Mouse (Mus musculus) hindbrain, postnatal 0 days (tissue): ENCODE data around the gene Chst15. TPM values are rescaled to one million over a fixed set of nuclear protein-coding genes. Genes with fewer than 3 reads are reported as not detected.

Source experiments
- ATAC-seq: fragments of 200-750 bp; cut with Nextera tagmentation; 2 replicates; pipeline ENCODE4 v1.8.0; 2017; ENCODE audit warnings: mild to moderate bottlenecking, moderate TSS enrichment, moderate library complexity
- DNase-seq: peaks from one replicate; pipeline ENCODE4 v3.0.0-alpha.2; 2015; ENCODE audit warnings: low spot score
- H3K27ac ChIP-seq: fragments of 300-500 bp; sonication (generic); 2 replicates; pipeline ENCODE4 v1.5.1; 2014; ENCODE audit warnings: mild to moderate bottlenecking
- H3K27me3 ChIP-seq: fragments of 300-500 bp; sonication (generic); 2 replicates; pipeline ENCODE4 v1.6.1; 2014; ENCODE audit warnings: low read length, mixed read lengths; ENCODE audit not compliant: insufficient read depth
- H3K36me3 ChIP-seq: fragments of 300-500 bp; sonication (generic); 2 replicates; pipeline ENCODE4 v1.6.1; 2014; ENCODE audit warnings: low read length, mixed read lengths; ENCODE audit not compliant: insufficient read depth
- H3K4me1 ChIP-seq: fragments of 300-500 bp; sonication (generic); 2 replicates; pipeline ENCODE4 v1.6.1; 2014; ENCODE audit warnings: antibody characterized with exemption, low read length, mixed read lengths; ENCODE audit not compliant: insufficient read depth
- H3K4me2 ChIP-seq: fragments of 300-500 bp; sonication (generic); 2 replicates; pipeline ENCODE4 v1.6.1; 2014; ENCODE audit warnings: low read depth, mild to moderate bottlenecking, low read length, moderate library complexity, mixed read lengths
- H3K4me3 ChIP-seq: fragments of 300-500 bp; sonication (generic); 2 replicates; pipeline ENCODE4 v1.5.1; 2014; ENCODE audit warnings: low read length
- H3K9ac ChIP-seq: fragments of 300-500 bp; sonication (generic); replicated peaks from 2 replicates; pipeline ENCODE4 v1.6.1; 2014; ENCODE audit warnings: mild to moderate bottlenecking, low read length, moderate library complexity, mixed read lengths
- H3K9me3 ChIP-seq: fragments of 300-500 bp; sonication (generic); 2 replicates; pipeline ENCODE4 v1.6.1; 2016; ENCODE audit warnings: low read length, mixed read lengths
- CTCF ChIP-seq: IDR thresholded peaks from 2 replicates; pipeline ENCODE4 v1.5.1; 2016; ENCODE audit warnings: antibody characterized with exemption, control low read depth, low read depth
- WGBS: fragments of 180-500 bp; shearing (Covaris S2); extraction: QIAGEN DNeasy Blood & Tissue Kit; methylation state at CpG from one replicate; pipeline ENCODE4 v1.1.7; 2014; 5-methylcytosine and 5-hydroxymethylcytosine counted together
- polyA plus RNA-seq: library from polyadenylated mRNA; unstranded; fragments of >200 nt; fragmentation: Nextera tagmentation; extraction: Ambion mirVana; gene quantifications from 2 replicates; pipeline ENCODE4 v1.2.1, GENCODE M21; 2015
- total RNA-seq: library from RNA; depleted of rRNA; stranded (reverse); fragments of >200 nt; gene quantifications from 2 replicates; pipeline ENCODE4 v1.2.3, GENCODE M21; 2014

The Chst15 gene
- total and polyA plus RNA-seq, 2 experiments from 2014 or later = 16.7 to 32.6 TPM

- WGBS = 90% methylated on average over 14 of the region's 14 CpGs
These were observed 72.4 kb downstream of the Chst15 start for GRCm38 (mm10) chr7:132244637-132245036.

DNA sequence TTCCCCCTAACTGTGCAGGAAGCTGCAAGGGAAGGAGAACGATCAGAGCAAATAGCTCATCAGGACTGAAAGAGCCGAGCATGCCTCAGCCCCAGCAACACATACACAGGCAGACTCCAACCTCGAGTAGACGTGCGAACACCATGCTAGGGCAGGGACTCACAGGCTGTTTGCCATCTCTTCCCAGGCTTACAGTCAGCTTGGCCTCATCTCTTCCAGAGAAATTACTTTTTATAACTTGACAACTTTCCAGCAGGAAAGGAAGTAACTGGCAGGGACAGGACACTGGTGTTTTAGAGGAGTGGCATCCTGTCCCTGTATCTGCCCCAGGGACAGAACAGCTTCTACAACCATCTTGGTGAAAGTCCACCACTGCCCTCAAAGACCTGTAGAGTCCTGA is 73.8 kb downstream of the Chst15 start:
- ATAC-seq = no peak
- Histone ChIP-seq H3K4me2 (no peak overlapping the region), H3K9ac (no peak overlapping the region), H3K4me1 (peaks cover 4% of the 10 kb centered on the region; the same call in 1 of the 2 replicates), H3K36me3 (no peaks in the 10 kb centered on the region), H3K4me3 (no peak overlapping the region), H3K27me3 (no peaks in the 10 kb centered on the region), H3K9me3 (no peaks in the 10 kb centered on the region), H3K27ac (no peak overlapping the region)
- 76% methylated on average over 5 of the region's 5 CpGs for WGBS
- no peak for TF ChIP-seq CTCF
- no peak for DNase-seq

More at GRCm38 (mm10) chr7:132244637-132245036, 72.4 kb downstream of the Chst15 start:
- ATAC-seq (no peak), DNase-seq (no peak)
- Histone ChIP-seq H3K9me3 (no peaks in the 10 kb centered on the region), H3K27me3 (no peaks in the 10 kb centered on the region), H3K4me1 (peaks cover 4% of the 10 kb centered on the region; the same call in 1 of the 2 replicates), H3K4me2 (no peak overlapping the region), H3K4me3 (no peak overlapping the region), H3K36me3 (no peaks in the 10 kb centered on the region), H3K9ac (no peak overlapping the region), H3K27ac (no peak overlapping the region)
- TF ChIP-seq CTCF = no peak

DNA sequence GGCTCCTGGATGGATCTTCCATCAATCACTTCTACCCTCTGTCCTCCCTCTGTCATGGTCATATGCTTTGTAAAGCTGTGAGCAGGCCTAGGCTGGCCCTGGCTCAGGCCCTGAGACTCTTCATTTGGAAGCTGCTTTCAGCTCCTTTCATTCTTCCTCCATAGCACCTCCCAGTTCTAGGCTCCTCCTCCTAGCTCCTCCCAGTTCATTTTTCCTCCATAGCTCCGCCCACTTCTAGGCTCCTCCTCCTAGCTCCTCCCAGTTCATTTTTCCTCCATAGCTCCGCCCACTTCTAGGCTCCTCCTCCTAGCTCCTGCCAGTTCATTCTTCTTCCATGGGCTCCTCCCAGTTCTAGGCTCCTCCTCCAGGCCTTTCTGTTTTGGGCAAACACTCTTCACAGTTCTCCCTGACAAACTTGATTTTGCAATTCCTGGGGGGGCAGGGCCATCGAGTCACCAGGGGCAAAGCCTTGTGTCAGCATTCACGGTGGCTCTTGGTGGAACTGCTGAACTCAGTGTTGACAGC is 74.3 kb downstream of the Chst15 start:
- Histone ChIP-seq H3K27ac (no peak overlapping the region), H3K36me3 (no peaks in the 10 kb centered on the region), H3K9me3 (no peaks in the 10 kb centered on the region), H3K4me3 (no peak overlapping the region), H3K27me3 (no peaks in the 10 kb centered on the region), H3K4me1 (peaks cover 4% of the 10 kb centered on the region; the same call in 1 of the 2 replicates), H3K4me2 (no peak overlapping the region), H3K9ac (no peak overlapping the region)
- peak; percentile 55; the same call in 1 of the 2 replicates for ATAC-seq
- 55% methylated on average over 4 of the region's 4 CpGs for WGBS
- TF ChIP-seq CTCF = no peak
- DNase-seq = no peak

DNA sequence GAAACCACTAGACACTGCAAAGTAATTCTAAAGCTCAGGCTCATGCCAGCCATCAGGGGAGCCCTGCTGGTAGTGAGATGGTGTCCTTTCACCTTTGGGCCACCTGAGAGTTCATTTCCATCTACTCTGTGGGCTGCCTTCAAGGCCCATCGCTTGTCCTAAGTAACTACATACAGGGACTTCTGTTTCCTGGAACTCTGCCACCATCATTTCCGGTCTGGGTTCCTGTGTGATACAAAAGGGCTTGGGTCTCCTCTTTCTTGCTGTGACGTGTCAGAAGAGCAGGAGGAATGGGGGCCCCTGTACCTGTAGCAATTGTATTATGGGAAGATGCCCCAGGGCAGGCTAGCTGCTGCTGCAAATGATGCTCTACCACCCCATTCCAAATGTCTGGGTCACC is 78.1 kb downstream of the Chst15 start:
- ATAC-seq (no peak), DNase-seq (no peak)
- no peak overlapping the region for H3K27ac ChIP-seq
- no peak for TF ChIP-seq CTCF
- no peak overlapping the region for H3K9ac ChIP-seq
- H3K4me1 ChIP-seq = no peaks in the 10 kb centered on the region
- H3K4me2 ChIP-seq = no peak overlapping the region
- no peak overlapping the region for H3K4me3 ChIP-seq
- 70% methylated on average over 3 of the region's 3 CpGs for WGBS
- H3K27me3 ChIP-seq = no peaks in the 10 kb centered on the region
- no peaks in the 10 kb centered on the region for H3K9me3 ChIP-seq
- H3K36me3 ChIP-seq = no peaks in the 10 kb centered on the region

DNA sequence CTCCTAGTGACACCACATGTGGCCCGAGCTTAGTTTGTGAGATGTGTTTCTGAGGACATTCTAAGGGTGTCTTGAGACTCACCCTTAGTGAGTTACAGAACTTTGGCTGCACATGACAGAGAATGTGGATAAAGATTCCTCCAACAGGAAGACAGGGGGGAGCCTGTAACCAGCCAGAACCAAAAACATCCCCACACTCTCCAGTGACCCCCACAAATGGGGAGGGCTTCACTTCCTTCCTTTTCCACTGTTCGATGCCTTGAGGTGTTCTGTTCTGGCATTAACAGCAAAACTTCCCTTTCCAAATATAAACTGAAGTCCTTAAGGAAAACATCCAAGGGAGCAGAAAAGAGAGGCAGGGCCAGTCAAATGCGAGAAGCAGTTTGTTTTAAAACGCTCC is 79.8 kb downstream of the Chst15 start:
- no peaks in the 10 kb centered on the region for H3K27me3 ChIP-seq
- H3K4me2 ChIP-seq = no peak overlapping the region
- H3K9me3 ChIP-seq = no peaks in the 10 kb centered on the region
- H3K36me3 ChIP-seq = no peaks in the 10 kb centered on the region
- no peak for DNase-seq
- no peak for ATAC-seq
- no peak for TF ChIP-seq CTCF
- H3K4me3 ChIP-seq = no peak overlapping the region
- H3K4me1 ChIP-seq = no peaks in the 10 kb centered on the region
- H3K9ac ChIP-seq = no peak overlapping the region
- WGBS = 84% methylated on average over 4 of the region's 4 CpGs
- H3K27ac ChIP-seq = no peak overlapping the region

GRCm38 (mm10) chr7:132236789-132237188 is 80.2 kb downstream of the Chst15 start:
- TF ChIP-seq CTCF = no peak
- Histone ChIP-seq H3K27me3 (no peaks in the 10 kb centered on the region), H3K4me3 (no peak overlapping the region), H3K9ac (no peak overlapping the region), H3K4me2 (no peak overlapping the region), H3K4me1 (no peaks in the 10 kb centered on the region), H3K36me3 (no peaks in the 10 kb centered on the region), H3K27ac (no peak overlapping the region), H3K9me3 (no peaks in the 10 kb centered on the region)
- WGBS = 58% methylated on average over 8 of the region's 8 CpGs
- ATAC-seq = no peak
- DNase-seq = peak; percentile 39

DNA sequence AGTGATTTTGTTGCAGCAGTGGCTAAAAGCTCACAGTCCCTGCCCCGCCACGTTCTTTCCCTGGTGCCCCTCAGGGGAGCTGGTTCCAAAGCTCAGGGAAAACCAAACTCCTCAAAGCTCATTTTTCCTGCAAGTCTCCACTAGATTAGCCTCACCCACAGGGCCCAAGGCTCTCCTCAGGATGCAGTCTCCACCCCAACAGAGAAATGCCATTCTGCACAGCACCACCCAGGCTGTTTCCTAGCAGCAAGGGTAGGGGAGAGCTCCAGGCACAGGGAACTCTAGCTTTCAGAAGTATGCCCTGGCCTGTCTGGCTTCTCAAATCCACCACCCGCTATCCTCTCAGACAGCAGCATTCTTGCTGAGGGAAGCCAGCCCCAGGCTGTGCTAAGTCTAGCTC is 82.8 kb downstream of the Chst15 start:
- Histone ChIP-seq H3K9ac (no peak overlapping the region), H3K27me3 (no peaks in the 10 kb centered on the region), H3K4me1 (no peaks in the 10 kb centered on the region), H3K9me3 (no peaks in the 10 kb centered on the region), H3K27ac (no peak overlapping the region), H3K4me2 (no peak overlapping the region), H3K36me3 (no peaks in the 10 kb centered on the region), H3K4me3 (no peak overlapping the region)
- WGBS = 37% methylated on average over 3 of the region's 3 CpGs
- no peak for ATAC-seq
- no peak for TF ChIP-seq CTCF
- no peak for DNase-seq
